Mouse (Mus musculus): ENCODE measurements at regions not wholly inside any gene's neighbourhood (a gene's known extent, or its start where the extent isn't known, plus 50 kb on each side); places are given as distances from the start of the nearest gene placed in this dataset.

GRCm38 (mm10) chr5:118444538-118445251 lies 115.8 kb upstream of the Med13l start:
- DNase-seq (ENCODE audit: extremely low spot score in 1 of 2, low spot score in 2 of 2): no peak
- intact Hi-C loops (cut with DNase I): no loop called here

GRCm38 (mm10) chr5:118445252-118445987 lies 115.1 kb upstream of the Med13l start:
- intact Hi-C loops (cut with DNase I): no loop called here

DNA sequence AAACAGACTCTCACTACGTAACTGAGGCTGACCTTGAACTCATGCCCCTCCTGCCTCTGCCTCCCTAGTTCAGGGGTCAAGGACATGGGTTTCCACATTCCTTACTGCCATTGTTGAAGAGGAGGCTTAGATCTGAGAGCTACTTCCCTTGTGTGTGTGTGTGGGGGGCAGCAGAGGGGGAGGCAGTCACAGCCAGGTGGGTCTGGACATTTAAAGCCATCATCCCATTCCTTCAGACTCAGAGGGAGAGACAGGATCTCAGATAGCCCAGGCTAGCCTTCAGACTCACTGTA lies 114.5 kb upstream of the Med13l start:
- intact Hi-C loops (cut with DNase I): no loop called here
- DNase-seq (ENCODE audit: extremely low spot score in 1 of 2, low spot score in 2 of 2): no peak

More at GRCm38 (mm10) chr5:118445252-118445987, 115.1 kb upstream of the Med13l start:
- no peak for DNase-seq (ENCODE audit: extremely low spot score in 1 of 2, low spot score in 2 of 2)

DNA sequence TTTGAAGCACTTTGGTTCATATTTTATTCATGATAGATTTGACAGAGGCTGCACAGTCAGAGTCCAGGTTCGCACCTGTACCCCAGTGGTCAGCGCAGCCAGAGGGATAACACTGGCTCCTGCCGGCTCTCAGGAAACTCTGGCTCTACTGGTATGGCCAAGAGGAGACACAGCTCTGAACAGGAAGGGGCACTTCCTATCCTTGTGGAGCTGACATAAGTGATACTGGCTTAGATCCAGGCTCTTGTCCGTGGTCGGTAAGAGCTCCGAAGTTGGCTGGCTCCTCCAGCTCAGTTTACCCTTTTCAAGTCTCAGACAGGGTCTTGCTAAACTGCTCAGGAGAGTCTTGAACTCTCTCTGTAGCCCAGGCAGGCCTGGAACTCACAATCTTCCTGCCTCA lies 113.6 kb upstream of the Med13l start:
- DNase-seq (ENCODE audit: extremely low spot score in 1 of 2, low spot score in 2 of 2): no peak
- intact Hi-C loops (cut with DNase I): no loop called here

DNA sequence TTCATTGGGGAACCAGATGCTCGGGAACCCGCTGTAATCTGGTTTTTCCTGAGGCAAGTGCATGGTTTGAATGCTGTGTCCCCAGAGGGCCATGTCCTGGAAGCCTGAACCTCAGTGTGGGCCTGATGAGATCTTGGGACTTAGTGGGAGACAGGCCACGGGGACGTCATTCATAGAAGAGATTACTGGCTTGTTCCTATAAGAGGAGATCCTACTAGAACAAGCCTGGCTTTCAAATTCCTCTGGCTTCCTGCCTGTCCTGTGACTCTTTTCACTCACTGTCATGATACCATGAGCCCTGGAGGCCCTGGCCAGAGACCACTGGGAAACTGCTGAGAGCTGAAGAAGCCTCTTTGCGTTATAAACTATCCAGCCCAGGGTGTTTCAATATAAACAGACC lies 113.1 kb upstream of the Med13l start:
- intact Hi-C loops (cut with DNase I): no loop called here
- no peak for DNase-seq (ENCODE audit: extremely low spot score in 1 of 2, low spot score in 2 of 2)

DNA sequence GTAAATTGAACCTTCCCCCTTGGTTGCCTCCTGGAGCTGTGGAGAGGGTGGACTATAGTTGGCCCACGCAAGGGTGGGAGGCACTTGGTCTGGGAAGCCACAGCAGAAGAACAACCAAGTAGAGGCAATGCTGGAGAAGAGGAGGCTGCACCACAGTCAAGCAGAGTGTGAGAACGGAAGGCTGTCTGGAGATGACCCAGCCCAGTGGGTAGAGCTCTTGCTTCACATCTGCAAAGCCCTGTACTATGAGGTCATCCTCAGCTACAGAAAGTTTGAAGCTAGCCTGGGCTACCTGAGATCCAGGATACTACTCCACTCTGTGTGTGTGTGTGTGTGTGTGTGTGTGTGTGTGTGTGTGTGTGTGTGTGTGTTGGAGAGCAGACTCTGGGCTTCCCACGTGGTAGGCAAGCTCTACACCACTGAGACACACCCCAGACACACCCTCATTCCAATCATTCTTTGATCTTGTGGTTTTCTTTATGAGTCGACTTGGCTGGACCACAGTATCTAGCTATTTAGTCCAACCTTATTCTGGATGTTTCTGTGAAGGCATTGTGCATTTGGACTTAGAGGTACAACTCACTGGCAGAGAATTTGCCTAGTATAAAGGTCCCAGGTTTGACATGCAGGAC lies 111.5 kb upstream of the Med13l start:
- intact Hi-C loops (cut with DNase I): no loop called here
- no peak for DNase-seq (ENCODE audit: extremely low spot score in 1 of 2, low spot score in 2 of 2)

GRCm38 (mm10) chr5:118449893-118450292 lies 110.6 kb upstream of the Med13l start:
- intact Hi-C loops (cut with DNase I): no loop called here
- no peak for DNase-seq (ENCODE audit: extremely low spot score in 1 of 2, low spot score in 2 of 2)

- intact Hi-C loops (cut with DNase I): no loop called here
- no peak for DNase-seq (ENCODE audit: extremely low spot score in 1 of 2, low spot score in 2 of 2)
These were observed 108.4 kb upstream of the Med13l start for GRCm38 (mm10) chr5:118452052-118452451.

- intact Hi-C loops (cut with DNase I): no loop called here
- no peak for DNase-seq (ENCODE audit: extremely low spot score in 1 of 2, low spot score in 2 of 2)
These were observed 106.4 kb upstream of the Med13l start for GRCm38 (mm10) chr5:118454096-118454495.

GRCm38 (mm10) chr5:118458727-118459390 lies 101.6 kb upstream of the Med13l start:
- DNase-seq (ENCODE audit: extremely low spot score in 1 of 2, low spot score in 2 of 2): peak; percentile 41 to 77
- intact Hi-C loops (cut with DNase I): no loop called here

- DNase-seq (ENCODE audit: extremely low spot score in 1 of 2, low spot score in 2 of 2): peak in 1 of 2 experiments; percentile 60
These were observed 101.1 kb upstream of the Med13l start for GRCm38 (mm10) chr5:118459391-118459792.

GRCm38 (mm10) chr5:118461967-118462366 lies 98.5 kb upstream of the Med13l start:
- intact Hi-C loops (cut with DNase I): no loop called here
- no peak for DNase-seq (ENCODE audit: extremely low spot score in 1 of 2, low spot score in 2 of 2)

More at GRCm38 (mm10) chr5:118459391-118459792, 101.1 kb upstream of the Med13l start:
- intact Hi-C loops (cut with DNase I): no loop called here

DNA sequence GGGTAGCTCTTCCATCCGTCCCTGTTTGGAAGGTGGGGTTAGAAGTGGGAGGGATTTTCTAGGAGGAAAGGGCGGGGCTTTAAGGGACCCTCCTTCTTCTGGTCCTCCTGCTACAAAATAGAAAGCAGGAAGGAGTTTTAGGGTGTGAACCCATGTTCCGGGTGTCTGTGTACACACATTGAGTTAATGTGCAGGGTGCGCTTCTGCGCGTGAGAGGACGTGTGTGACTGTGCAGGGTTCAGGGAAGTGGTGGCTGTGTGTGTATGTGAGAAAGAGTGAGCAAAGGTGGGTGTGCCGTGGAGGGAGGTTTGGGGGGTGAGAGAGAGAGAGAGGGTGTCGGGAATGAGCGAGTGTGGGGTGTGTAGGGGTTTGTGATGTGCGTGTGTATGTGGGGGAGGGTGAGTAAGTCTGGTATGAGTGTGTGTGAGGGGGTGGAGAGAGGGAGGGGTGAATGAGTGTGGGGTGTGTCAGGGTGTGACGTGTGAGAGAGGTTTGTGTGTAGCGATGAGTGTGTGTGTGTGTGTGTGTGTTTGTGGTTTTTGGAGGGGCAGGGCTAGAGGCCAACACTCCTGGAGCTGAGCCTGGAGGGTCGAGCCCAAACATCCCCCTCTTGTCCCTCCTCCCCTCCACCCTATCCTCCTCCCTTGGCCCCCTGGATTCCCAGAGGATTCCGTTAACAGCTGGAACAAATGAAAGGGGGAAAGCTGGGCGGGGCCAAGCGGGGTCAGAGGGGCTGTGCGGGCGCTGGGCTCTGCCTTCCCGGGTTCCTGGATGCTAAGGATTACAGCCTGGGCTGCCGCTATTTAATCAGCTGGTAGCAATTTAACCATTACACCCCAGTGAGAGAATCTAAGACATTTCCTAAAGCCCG lies 95.3 kb upstream of the Med13l start:
- intact Hi-C loops (cut with DNase I): no loop called here
- DNase-seq (ENCODE audit: extremely low spot score in 1 of 2, low spot score in 2 of 2): peak in 1 of 2 experiments; percentile 69

DNA sequence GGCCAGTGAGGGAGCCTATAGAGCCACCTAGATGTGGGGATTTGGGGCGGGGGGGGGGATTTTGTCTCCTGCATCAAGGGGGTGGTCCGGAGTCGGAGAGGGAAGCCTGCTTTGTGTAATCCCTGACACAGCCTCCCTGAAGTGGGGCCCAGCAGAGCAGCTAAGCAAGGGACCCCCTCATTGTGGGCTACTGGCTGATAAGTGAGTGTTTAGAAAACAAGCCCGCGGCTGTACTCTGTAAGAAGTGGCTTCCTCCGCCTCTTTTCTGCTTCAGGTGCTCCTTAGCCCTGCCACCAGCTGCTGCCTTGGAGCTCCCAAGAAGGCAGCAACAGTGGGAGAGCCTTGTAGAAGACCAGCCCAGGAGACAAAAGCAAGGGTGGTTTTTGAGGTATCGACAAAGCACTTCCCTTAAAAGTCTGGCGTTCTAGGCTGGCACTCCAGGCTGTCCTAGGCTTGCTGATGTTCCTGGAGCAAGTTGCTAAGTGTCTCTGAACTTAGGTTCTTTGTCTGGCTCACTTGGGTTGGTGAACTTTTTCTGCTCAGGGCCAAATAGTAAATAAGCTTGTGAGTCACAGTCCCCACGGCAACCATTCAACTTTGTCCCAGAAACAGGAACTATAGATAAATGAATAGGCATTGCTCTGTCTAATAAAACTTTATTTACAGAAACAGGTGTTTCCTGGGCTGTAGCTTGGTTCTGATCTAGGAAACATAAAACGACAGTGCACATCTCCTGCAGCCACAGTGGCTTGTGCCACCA lies 94.3 kb upstream of the Med13l start:
- DNase-seq (ENCODE audit: extremely low spot score in 1 of 2, low spot score in 2 of 2): no peak
- intact Hi-C loops (cut with DNase I): no loop called here

GRCm38 (mm10) chr5:118468739-118469138 lies 91.7 kb upstream of the Med13l start:
- intact Hi-C loops (cut with DNase I): no loop called here
- DNase-seq (ENCODE audit: extremely low spot score in 1 of 2, low spot score in 2 of 2): no peak

DNA sequence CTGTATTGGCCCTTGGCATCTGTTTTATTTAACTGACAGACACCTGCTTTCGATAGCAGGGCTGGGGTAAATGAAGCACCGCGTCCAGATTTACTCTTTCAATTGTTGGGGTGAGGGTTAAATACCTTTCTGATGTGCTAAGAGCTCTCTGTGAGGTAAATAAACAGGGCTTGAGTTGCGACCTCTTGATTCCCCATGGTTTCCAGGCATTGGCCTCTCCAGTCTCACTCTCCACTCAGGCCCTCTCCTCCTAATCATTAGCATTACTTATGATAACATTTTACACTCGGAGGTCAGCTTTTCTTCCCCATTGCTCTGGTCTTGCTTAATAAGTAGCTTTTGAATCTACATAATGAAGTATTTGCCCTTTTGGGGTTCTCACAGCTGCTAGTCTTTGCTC lies 88.9 kb upstream of the Med13l start:
- intact Hi-C loops (cut with DNase I): no loop called here

DNA sequence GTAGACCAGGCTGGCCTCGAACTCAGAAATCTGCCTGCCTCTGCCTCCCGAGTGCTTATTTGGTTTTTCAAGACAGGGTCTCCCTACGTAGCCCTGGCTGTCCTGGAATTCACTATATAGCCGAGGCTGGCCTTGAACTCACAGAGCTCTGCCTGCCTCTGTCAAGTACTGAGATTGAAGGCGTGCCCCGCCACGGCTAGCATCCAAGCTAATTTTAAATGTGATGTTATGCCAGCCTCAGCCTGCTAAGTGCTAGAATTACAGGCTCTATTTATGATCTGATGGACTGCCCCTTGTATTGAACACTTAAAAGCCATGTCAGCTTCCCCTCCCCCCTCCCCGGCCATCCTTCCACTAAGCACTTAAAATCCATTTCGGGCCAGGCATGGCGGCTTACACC lies 88.2 kb upstream of the Med13l start:
- no peak for DNase-seq (ENCODE audit: extremely low spot score in 1 of 2, low spot score in 2 of 2)
- intact Hi-C loops (cut with DNase I): no loop called here

More for the DNA sequence above, 88.9 kb upstream of the Med13l start:
- no peak for DNase-seq (ENCODE audit: extremely low spot score in 1 of 2, low spot score in 2 of 2)

DNA sequence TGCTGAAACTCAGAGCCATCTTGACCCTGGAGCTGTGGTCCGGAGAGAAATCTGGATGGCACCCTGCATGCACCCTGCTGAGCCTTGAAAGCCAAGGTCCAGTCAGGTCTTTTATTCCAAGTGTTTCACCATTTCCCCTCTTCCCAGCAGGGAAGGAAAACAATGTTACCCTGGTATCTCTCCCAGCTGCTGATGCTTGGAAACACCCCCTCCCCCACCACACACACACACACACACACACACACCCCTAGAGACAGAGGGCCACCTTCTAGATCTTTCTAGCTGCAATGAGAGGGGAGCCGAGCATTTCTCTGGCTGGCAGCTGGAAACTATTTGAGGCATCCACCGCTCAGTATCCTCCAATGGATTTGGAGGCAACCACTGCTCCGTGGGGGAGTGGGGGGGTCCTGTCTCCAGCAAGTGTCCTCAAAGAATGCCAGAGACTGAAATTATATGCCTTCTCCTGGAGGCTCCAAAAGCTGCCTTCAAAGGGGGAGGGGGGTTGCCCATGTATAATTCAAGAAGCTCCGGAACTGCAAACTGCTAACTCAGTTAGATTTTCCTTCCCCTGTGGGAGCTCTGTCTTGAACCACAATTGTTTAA lies 87.2 kb upstream of the Med13l start:
- DNase-seq (ENCODE audit: extremely low spot score in 1 of 2, low spot score in 2 of 2): no peak
- intact Hi-C loops (cut with DNase I): no loop called here

Measured in left cerebral cortex, postnatal 10 days (tissue).